Mouse (Mus musculus) olfactory bulb, adult 2 months (tissue): ENCODE results near the gene Foxp1.

Experiments used
- CTCF ChIP-seq: fragments of 200-500 bp; IDR thresholded peaks from 2 replicates; pipeline ENCODE4 v1.5.1; 2012; ENCODE audit warnings: low read depth, mild to moderate bottlenecking, low read length, moderate library complexity; ENCODE audit not compliant: insufficient read depth
- POLR2A ChIP-seq: fragments of 200-500 bp; IDR thresholded peaks from 2 replicates; pipeline ENCODE4 v1.6.1; 2012; ENCODE audit warnings: mild to moderate bottlenecking, low read depth, low read length, moderate library complexity; ENCODE audit not compliant: insufficient read depth

- TF ChIP-seq CTCF (no peak), POLR2A (no peak)
Measured at GRCm38 (mm10) chr6:98959333-98959732, 563.2 kb downstream of the Foxp1 start.
